17 mouse cellular contexts compared by ENCODE assay signal in the genomic region with DNA sequence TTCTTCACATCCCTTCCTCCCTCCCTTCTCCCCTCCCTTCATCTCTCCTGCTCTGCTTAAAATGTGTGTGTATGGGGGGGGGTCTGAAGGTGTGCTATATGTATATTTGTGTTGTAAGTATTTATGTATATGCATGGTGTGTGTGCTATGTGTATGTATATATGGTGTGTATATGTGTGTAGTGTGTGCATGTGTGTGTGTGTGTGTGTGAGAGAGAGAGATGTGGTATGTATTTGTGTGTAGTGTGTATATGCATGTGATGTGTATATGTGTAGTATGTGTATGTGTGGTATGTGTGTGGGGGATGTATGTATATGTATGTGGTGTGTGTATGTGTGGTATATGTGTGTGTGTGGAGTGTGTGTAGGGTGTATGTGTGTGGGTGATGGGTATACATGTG. TPM values are rescaled to one million over a fixed set of nuclear protein-coding genes. Genes with fewer than 3 reads are reported as not detected.
"Had no signal": no experiment of that assay in that cellular context is flagged by ENCODE, and none has a peak within 500 bp of the region (broad histone marks: within the 10 kb centered on the region; RNA-seq: fewer than 3 reads in every experiment).

No protein-coding gene starts in this region.

- H3K9me3 ChIP-seq: intestine, embryonic 15.5 days; limb, embryonic 12.5 days; limb, embryonic 15.5 days; lung, embryonic 15.5 days; neural tube, embryonic 12.5 days; neural tube, embryonic 15.5 days had no signal

- H3K4me3 ChIP-seq: intestine, embryonic 15.5 days; limb, embryonic 12.5 days; limb, embryonic 15.5 days; lung, embryonic 15.5 days; neural tube, embryonic 12.5 days; neural tube, embryonic 15.5 days had no signal

- H3K4me2 ChIP-seq: intestine, embryonic 15.5 days; limb, embryonic 12.5 days; limb, embryonic 15.5 days; lung, embryonic 15.5 days; midbrain, embryonic 11.5 days; neural tube, embryonic 12.5 days; neural tube, embryonic 15.5 days had no signal

- H3K36me3 ChIP-seq: intestine, embryonic 15.5 days; limb, embryonic 12.5 days; limb, embryonic 15.5 days; lung, embryonic 15.5 days; neural tube, embryonic 12.5 days; neural tube, embryonic 15.5 days had no signal

- DNase-seq: kidney, postnatal 14 days; kidney, postnatal 4 days; left cerebral cortex, postnatal 4 days; lung, postnatal 14 days; midbrain, embryonic 14.5 days; retina, postnatal 1 day; right cerebral cortex, postnatal 25 days; thymus, postnatal 36 days had no signal

- H3K27ac ChIP-seq: intestine, embryonic 15.5 days; limb, embryonic 15.5 days; lung, embryonic 15.5 days; neural tube, embryonic 12.5 days; neural tube, embryonic 15.5 days had no signal

- ATAC-seq: intestine, embryonic 15.5 days had no signal

- H3K27me3 ChIP-seq: intestine, embryonic 15.5 days; limb, embryonic 12.5 days; limb, embryonic 15.5 days; neural tube, embryonic 12.5 days; neural tube, embryonic 15.5 days had no signal

- H3K4me1 ChIP-seq: intestine, embryonic 15.5 days; limb, embryonic 12.5 days; limb, embryonic 15.5 days; lung, embryonic 15.5 days; neural tube, embryonic 12.5 days; neural tube, embryonic 15.5 days had no signal

- H3K9ac ChIP-seq: intestine, embryonic 15.5 days; limb, embryonic 12.5 days; limb, embryonic 15.5 days; lung, embryonic 15.5 days; neural tube, embryonic 12.5 days; neural tube, embryonic 15.5 days had no signal

RNA-seq across cellular contexts. Expression of gene Gstp3, which starts 7.5 kb away (rescaled TPM):
- polyA plus RNA-seq: limb, embryonic 12.5 days; midbrain, embryonic 11.5 days; midbrain, embryonic 14.5 days; midbrain, postnatal 0 days; neural tube, embryonic 12.5 days; neural tube, embryonic 15.5 days had no signal

RNA-seq across cellular contexts. Expression of gene Cabp2, which starts 14.5 kb away (rescaled TPM):
- polyA plus RNA-seq: limb, embryonic 12.5 days; limb, embryonic 15.5 days; lung, embryonic 15.5 days; midbrain, embryonic 11.5 days; midbrain, embryonic 14.5 days; midbrain, postnatal 0 days; neural tube, embryonic 12.5 days; neural tube, embryonic 15.5 days; urinary bladder, adult 2 months had no signal
